Mouse (Mus musculus): ENCODE measurements around the gene S100a13. TPM values are rescaled to one million over a fixed set of nuclear protein-coding genes. Genes with fewer than 3 reads are reported as not detected.

S100a13 gene
- total RNA-seq (2021): 10 to 100 TPM; 17.0 to 21.1 TPM

DNA sequence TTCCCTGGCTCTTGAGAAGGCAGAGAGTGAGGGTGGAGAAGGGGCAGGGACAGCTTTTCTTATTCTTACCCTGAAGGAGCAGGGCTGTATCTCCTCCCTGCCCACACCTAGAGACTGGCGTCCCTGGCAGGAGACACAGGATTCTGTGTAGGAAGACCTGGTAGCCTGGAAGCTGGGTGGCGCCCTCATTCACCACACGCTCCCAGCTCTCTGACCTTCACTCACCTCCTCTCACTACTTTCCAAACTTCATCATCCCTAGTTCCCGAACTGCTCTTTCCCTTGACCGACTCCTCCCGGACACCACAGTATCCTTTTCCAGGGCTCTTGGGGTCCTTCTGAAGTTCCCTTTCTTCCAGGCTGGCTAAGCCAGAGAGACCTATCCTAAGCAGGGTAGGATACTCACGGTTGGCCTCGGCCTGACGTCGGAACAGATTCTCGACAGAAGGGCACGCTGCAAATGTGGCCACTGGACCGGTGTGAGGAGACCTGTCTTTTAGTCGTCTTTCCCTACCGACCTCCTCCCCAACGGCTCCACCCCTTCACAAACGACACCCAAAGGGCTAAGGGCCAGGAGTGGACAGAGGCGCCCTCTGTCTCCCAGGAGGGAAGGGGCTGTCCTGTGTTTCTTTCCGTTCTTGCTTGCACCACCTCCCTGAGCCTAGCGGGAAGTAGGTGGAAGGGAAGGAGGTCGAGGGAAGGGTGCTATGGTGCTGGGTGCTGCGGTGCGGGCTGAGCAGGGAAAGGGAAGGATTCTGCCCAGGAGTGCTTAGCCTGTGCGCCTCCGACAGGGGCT, at the start of gene S100a13, which contains the start of gene S100a1:
Gene S100a13, plus strand, starts transcription at position 640 of the 795 bp plus-strand sequence.
Gene S100a1, minus strand, starts transcription at position 597 of the 795 bp plus-strand sequence.
- intact Hi-C loops (cut with DNase I): loop anchor here (5.0 kb wide), 2 partner anchors 73 to 98 kb away; partner anchors contain the start of gene S100a6
- DNase-seq (ENCODE audit: low spot score in 2 of 2): peak; percentile 44 to 60

DNA sequence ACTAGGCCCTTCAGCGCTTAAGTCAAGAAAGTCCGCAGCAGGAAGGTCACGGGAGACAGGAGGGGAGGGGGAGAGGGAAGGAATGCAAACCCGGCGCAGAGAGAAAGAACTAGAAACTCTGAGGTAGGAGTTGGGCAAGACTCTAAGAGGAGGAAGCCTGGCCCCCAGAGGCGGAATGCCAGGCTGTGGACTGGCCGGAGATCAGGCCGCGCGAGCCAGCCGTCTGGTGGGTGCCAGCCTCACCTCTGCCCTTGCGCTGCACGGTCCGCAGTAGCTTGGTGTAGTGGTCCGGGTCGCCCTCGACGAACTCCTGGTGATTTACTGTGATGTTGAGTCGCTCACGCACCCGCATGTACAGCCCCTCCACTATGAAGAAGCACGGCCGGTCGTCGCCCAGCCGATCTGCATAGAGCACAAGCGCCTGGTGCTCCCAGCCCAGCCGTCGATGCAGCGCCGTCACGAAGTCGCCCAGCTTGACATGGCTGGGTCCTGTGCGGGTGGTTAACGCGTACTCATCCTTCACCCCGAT, 49.6 kb upstream of the S100a13 start:
- intact Hi-C loops (cut with DNase I): loop anchor here (5.0 kb wide), 1 partner anchor 32 kb away; the partner anchor contains the start of gene Ints3
- DNase-seq (ENCODE audit: low spot score in 2 of 2): no peak

GRCm38 (mm10) chr3:90465081-90465685, 49.1 kb upstream of the S100a13 start:
- DNase-seq (ENCODE audit: low spot score in 2 of 2): no peak
- intact Hi-C loops (cut with DNase I): loop anchor here (5.0 kb wide), 1 partner anchor 33 kb away; the partner anchor contains the start of gene Ints3

DNA sequence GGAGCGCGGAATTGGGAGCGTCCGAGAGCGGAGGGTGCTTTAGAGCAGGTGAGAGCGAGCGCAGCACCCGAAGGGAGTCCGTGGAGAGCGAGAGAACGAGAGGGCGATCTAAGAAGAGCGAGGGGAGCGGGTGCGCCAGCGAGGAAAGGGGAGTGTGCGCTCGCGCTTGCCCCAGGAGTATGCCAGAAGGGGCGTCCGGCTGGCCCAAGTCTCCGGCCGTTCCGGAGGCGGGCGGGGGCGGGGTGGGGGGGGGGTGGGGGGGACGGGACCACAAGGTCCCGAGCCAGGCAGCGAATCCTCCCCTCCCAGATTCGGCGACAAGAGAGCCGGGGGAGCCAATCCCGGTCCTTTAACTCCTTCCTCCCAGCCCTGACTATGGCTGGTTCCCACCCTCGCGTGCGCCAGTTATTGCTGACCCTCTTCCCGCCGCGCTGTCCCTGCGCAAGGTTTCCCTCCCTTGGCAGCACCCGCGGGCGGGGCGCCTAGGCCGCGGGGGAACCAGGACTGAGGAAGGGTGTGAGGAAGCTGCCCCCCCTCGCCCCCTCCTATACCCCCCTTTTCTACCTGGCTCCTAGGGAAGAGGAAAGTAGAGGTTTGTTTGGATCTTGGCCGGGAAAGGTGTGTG, 48.4 kb upstream of the S100a13 start, which contains the start of gene Npr1:
Gene Npr1, minus strand, starts transcription at position 181 of the 625 bp plus-strand sequence.
- intact Hi-C loops (cut with DNase I): loop anchor here (1.0 to 5.0 kb wide), 2 partner anchors 33 to 53 kb away; partner anchors contain the start of gene Ints3
- no peak for DNase-seq (ENCODE audit: low spot score in 2 of 2)

- intact Hi-C loops (cut with DNase I): loop anchor here (1.0 to 5.0 kb wide), 2 partner anchors 34 to 54 kb away; partner anchors contain the start of gene Ints3
- peak; percentile 54 to 71 for DNase-seq (ENCODE audit: low spot score in 2 of 2)
Measured at GRCm38 (mm10) chr3:90466311-90466766, 47.9 kb upstream of the S100a13 start.

DNA sequence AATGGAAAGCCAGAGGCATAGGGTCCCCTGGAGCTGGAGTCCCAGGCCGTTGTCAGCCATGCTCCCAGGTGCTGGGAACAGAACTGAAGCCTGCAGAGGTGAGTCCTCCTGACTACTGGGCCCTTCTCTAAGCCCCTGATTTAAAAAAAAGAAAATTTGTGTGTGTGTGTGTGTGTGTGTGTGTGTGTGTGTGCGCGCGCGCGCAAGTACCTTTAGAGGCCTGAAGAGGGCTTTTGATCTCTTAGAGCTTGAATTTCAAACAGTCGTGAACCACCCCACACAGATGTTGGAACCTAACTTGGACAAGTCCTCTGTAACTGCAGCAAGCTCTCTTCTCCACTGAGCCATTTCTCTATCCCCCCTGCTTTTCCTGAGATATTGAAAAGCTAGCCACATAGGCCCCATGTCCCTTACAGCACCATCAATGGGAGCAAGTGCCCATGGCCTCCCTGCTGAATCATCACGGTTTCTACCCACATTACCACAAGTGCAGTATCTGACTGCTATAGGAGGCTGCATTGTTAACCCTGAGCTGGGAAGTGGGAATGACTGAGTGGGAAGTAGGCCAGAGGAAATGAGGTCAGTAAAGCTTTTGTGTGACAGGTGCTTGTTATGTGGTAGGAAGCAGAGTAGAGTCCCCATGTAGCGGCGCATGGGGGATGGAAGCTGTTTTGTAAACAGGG, 46.5 kb upstream of the S100a13 start:
- DNase-seq (ENCODE audit: low spot score in 2 of 2): no peak
- intact Hi-C loops (cut with DNase I): loop anchor here (5.0 kb wide), 1 partner anchor 35 kb away; the partner anchor contains the start of gene Ints3

DNA sequence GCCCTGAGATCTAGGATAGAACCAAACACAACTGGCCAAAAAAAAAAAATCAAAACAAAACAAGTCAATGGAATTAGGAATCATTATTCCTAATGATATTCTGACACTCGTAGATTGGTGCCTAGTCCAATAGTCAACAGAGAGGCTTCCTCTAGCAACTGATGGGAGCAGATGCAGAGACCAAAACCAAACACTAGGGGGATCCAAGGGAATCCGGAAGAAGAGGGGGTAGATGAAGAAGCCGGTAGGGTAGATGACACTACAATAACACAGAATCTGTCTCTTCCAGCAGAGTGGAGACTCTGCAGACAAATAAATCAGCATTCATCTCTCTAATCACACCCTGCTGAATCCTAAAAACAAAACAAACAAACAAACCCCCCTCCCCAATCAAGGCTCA, 42.0 kb upstream of the S100a13 start:
- DNase-seq (ENCODE audit: low spot score in 2 of 2): no peak
- intact Hi-C loops (cut with DNase I): loop anchor here (10.0 kb wide), 1 partner anchor 177 kb away; the partner anchor contains the start of gene Gatad2b

- no peak for DNase-seq (ENCODE audit: low spot score in 2 of 2)
- intact Hi-C loops (cut with DNase I): loop anchor here (10.0 kb wide), 1 partner anchor 180 kb away; the partner anchor contains the start of gene Gatad2b
Measured at GRCm38 (mm10) chr3:90475151-90475830, 38.9 kb upstream of the S100a13 start.

GRCm38 (mm10) chr3:90475831-90476611, 38.2 kb upstream of the S100a13 start, which contains the start of gene Ilf2:
Gene Ilf2 (plus strand): TSS chr3:90476126.
- intact Hi-C loops (cut with DNase I): loop anchor here (10.0 kb wide), 1 partner anchor 181 kb away; the partner anchor contains the start of gene Gatad2b
- peak; percentile 96 to 99 for DNase-seq (ENCODE audit: low spot score in 2 of 2)

GRCm38 (mm10) chr3:90486998-90487397, 27.2 kb upstream of the S100a13 start:
- intact Hi-C loops (cut with DNase I): no loop called here
- DNase-seq (ENCODE audit: low spot score in 2 of 2): no peak

DNA sequence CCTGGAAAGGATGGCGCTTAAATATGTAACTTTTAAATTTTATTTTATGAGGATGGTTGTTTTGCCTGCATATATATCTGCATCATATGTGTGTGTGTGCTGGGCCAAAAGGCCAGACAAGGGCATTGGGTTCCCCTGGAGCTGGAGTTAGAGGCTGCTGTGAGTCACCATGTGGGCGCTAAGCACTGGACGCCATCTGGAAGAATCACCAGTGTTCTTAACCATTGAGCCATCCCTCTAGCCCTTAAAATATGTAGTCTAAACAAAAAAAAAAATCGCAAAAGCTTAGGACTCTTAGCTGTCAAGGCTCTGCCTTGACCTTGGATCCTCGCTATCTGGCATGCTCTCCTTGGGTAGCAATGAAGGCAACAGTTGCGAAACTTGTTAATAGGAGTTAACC, 25.7 kb upstream of the S100a13 start:
- DNase-seq (ENCODE audit: low spot score in 2 of 2): no peak
- intact Hi-C loops (cut with DNase I): no loop called here

DNA sequence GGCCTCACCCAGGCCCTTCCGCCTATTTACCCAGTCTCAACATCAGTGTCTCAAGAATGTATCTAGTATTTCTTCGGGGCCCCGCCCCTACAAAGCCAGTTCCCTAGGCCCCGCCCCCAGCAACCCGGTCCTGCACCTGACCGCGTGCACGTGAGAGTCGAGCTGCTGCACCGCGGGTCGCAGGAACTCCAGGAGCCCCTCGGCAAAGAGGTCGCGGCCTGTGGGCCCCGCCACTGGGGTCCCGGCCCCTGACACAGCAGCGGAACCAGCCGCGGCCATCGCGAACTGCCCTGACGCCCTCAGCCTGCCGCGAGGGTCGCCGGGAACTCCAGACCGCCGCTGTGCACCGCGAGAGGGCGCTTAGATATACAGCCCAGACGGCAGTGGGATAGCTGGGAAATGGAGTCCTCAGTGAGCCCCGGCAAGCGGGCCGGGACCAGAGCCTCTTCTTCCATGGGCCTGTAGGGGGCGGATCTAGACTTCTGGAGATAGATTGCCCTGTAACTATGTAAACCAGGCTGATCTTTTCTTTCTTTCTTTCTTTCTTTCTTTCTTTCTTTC, 23.5 kb upstream of the S100a13 start, which contains the start of gene Snapin:
Gene Snapin, minus strand, starts transcription at position 338 of the 561 bp plus-strand sequence.
- intact Hi-C loops (cut with DNase I): loop anchor here (1.0 to 2.0 kb wide), 4 partner anchors 19 to 218 kb away; partner anchors contain the start of gene Chtop

DNA sequence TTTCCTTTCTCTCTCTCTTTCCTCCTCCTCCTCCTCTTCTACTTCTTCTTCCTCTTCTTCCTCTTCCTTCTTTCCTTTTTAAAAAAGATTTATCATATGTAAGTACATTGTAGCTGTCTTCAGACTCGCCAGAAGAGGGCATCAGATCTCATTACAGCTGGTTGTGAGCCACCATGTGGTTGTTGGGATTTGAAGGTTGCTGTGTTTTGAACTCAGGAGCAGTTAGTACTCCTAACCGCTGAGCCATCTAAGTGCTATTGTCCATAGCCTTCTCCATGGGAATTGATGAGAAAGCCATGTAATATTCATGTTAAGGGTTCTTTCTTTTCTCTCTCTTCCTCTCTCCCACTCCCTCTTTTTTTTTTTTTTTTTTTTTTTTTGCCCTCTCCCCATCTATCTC, 22.9 kb upstream of the S100a13 start:
- intact Hi-C loops (cut with DNase I): loop anchor here (1.0 to 2.0 kb wide), 4 partner anchors 18 to 217 kb away; partner anchors contain the start of gene Chtop
- peak in 1 of 2 experiments; percentile 74 for DNase-seq (ENCODE audit: low spot score in 2 of 2)

More for the DNA sequence above, 23.5 kb upstream of the S100a13 start, which contains the start of gene Snapin:
- DNase-seq (ENCODE audit: low spot score in 2 of 2): peak; percentile 95 to 96

DNA sequence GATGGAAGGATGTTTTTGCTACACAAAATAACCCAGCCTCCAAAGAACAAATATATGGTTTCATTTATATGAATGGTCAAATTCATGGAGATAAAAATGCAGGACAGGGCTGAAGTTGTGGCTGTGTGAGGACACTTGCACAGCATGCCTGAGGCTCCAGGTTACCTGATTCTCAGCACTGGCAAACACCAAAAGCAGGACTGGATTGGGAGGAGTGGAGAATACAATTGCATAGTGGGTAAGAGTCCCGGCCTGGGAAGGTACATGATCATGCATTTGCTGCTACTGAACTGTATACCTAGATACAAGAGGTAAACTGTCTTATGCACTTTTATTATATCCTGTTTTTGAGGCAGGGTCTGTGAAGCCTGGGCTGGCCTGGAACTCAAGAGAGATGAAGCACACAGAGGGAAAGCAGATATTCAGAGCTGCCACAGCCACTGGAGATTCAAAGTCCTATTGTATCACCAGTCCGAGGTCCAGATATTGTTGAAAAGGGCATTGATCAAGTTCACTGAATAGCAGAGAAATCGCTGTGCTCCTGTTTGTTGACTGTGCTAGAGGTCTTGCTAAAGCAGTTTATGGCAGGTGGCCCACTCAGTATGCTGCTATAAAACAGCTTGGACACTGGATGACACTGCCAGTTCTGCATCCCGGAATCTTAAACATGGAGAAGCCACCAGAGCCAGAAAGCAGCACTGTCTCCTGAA, 20.2 kb upstream of the S100a13 start:
- intact Hi-C loops (cut with DNase I): no loop called here
- DNase-seq (ENCODE audit: low spot score in 2 of 2): no peak

GRCm38 (mm10) chr3:90495850-90496525, 18.2 kb upstream of the S100a13 start:
- no peak for DNase-seq (ENCODE audit: low spot score in 2 of 2)
- intact Hi-C loops (cut with DNase I): no loop called here

DNA sequence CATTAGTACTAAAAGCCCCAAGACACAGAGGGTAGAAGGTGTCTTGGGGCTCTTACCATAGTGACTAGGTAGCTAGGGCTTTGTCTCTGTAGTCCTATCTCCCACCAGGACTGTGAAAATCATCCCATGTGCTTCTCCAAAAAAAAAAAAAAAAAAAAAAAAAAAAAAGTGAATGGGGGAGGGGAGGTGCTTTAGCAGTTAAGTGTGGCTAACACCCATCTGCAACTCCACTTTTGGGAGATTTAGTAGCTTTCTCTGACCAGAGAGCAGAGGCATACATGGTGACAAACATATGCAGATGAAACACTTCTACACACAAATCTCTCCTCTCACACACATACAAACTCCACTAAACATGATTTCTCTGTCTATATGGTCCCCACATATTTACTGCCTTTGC, 16.6 kb upstream of the S100a13 start:
- DNase-seq (ENCODE audit: low spot score in 2 of 2): no peak
- intact Hi-C loops (cut with DNase I): no loop called here
